Mouse (Mus musculus): Measurements from ENCODE around the gene Bcl11a.

GRCm38 (mm10) chr11:24095236-24095635, 17.4 kb downstream of the Bcl11a start:
- TF ChIP-seq CTCF (IDR thresholded peaks at IDR 0.05; ENCODE audit: borderline replicate concordance, insufficient read depth, low read length) (no peak), POLR2A (IDR thresholded peaks at IDR 0.05; ENCODE audit: low read depth, low read length) (no peak)
